Mouse (Mus musculus): ENCODE data around the gene Ttc27. TPM values are rescaled to one million over a fixed set of nuclear protein-coding genes. Genes with fewer than 3 reads are reported as not detected.

The Ttc27 gene
- total and polyA plus RNA-seq, 3 experiments, result 55.2 to 59.9 TPM; not detected in 1

- H3K9me3 ChIP-seq (replicated peaks; ENCODE audit: insufficient read depth, low read length), result no peaks in the 10 kb centered on the region
- H3K27me3 ChIP-seq (ENCODE audit: control insufficient read depth in 1 of 2, insufficient read depth in 2 of 2, low read length in 2 of 2), result no peaks in the 10 kb centered on the region
- no peak overlapping the region for H3K27ac ChIP-seq (ENCODE audit: control insufficient read depth, low read depth, low read length)
- no peaks in the 10 kb centered on the region for H3K79me2 ChIP-seq (ENCODE audit: control insufficient read depth, insufficient read depth, low read length, poor library complexity)
- no peak overlapping the region for H3K4me3 ChIP-seq (ENCODE audit: control insufficient read depth in 1 of 2, insufficient read depth in 1 of 2, low read depth in 2 of 2, low read length in 2 of 2)
- no peak overlapping the region for H3K9ac ChIP-seq (ENCODE audit: control insufficient read depth, low read depth, low read length, poor library complexity, severe bottlenecking)
- peaks cover 0 to 19% of the 10 kb centered on the region in 2 experiments; a peak in 3 of 4 replicates for H3K36me3 ChIP-seq (ENCODE audit: control insufficient read depth in 1 of 2, insufficient read depth in 2 of 2, low read length in 2 of 2)
- DNase-seq (ENCODE audit: low read depth, low spot score), result no peak
- peaks cover 11 to 15% of the 10 kb centered on the region in 2 experiments for H3K4me1 ChIP-seq (ENCODE audit: control insufficient read depth in 1 of 2, insufficient read depth in 2 of 2, low read length in 2 of 2)
- TF ChIP-seq TBP (IDR thresholded peaks at IDR 0.05; ENCODE audit: low read depth, low read length), result no peak
- TF ChIP-seq SMC3 (IDR thresholded peaks at IDR 0.05; ENCODE audit: low read depth, low read length), result no peak
- TF ChIP-seq POLR2AphosphoS5 (IDR thresholded peaks at IDR 0.05; ENCODE audit: borderline replicate concordance, low read depth, low read length), result no peak
- TF ChIP-seq ELF1 (IDR thresholded peaks at IDR 0.05; ENCODE audit: low read depth, low read length), result no peak
- no peak for TF ChIP-seq JUND (IDR thresholded peaks at IDR 0.05; ENCODE audit: low read depth, low read length)
- TF ChIP-seq KAT2A (conservative IDR thresholded peaks at IDR 0.05; ENCODE audit: low read depth, low read length), result no peak
- TF ChIP-seq GABPA (IDR thresholded peaks at IDR 0.05; ENCODE audit: low read depth, low read length), result no peak
- TF ChIP-seq UBTF (IDR thresholded peaks at IDR 0.05; ENCODE audit: borderline replicate concordance, insufficient read depth, low read depth, low read length), result no peak
- TF ChIP-seq RAD21 (IDR thresholded peaks at IDR 0.05; ENCODE audit: low read depth, low read length), result no peak
- no peak for TF ChIP-seq TCF12 (IDR thresholded peaks at IDR 0.05; ENCODE audit: low read depth, low read length)
- TF ChIP-seq POLR2A (IDR thresholded peaks at IDR 0.05; ENCODE audit: control insufficient read depth in 1 of 2, insufficient read depth in 1 of 2, low read depth in 1 of 2, low read length in 2 of 2, poor library complexity in 1 of 2), result no peak
- TF ChIP-seq ZNF384 (IDR thresholded peaks at IDR 0.05; ENCODE audit: low read depth, low read length), result no peak
- no peak for TF ChIP-seq CTCF (IDR thresholded peaks at IDR 0.05 in 2 of 3, conservative IDR thresholded peaks at IDR 0.05 in 1 of 3; ENCODE audit: control insufficient read depth in 1 of 3, insufficient read depth in 1 of 3, low read depth in 2 of 3, low read length in 3 of 3, poor library complexity in 1 of 3, severe bottlenecking in 1 of 3)
- TF ChIP-seq NRF1 (IDR thresholded peaks at IDR 0.05; ENCODE audit: insufficient read depth, low read depth, low read length, poor library complexity, severe bottlenecking), result no peak
Measured at GRCm38 (mm10) chr17:74808901-74809300, 91.4 kb downstream of the Ttc27 start.

GRCm38 (mm10) chr17:74810892-74811625 is 93.5 kb downstream of the Ttc27 start:
- H3K27me3 ChIP-seq (ENCODE audit: control insufficient read depth in 1 of 2, insufficient read depth in 2 of 2, low read length in 2 of 2), result no peaks in the 10 kb centered on the region
- peak; percentile 78 for DNase-seq (ENCODE audit: low read depth, low spot score)
- H3K9ac ChIP-seq (ENCODE audit: control insufficient read depth, low read depth, low read length, poor library complexity, severe bottlenecking), result no peak overlapping the region
- H3K36me3 ChIP-seq (ENCODE audit: control insufficient read depth in 1 of 2, insufficient read depth in 2 of 2, low read length in 2 of 2), result peaks cover 0 to 19% of the 10 kb centered on the region in 2 experiments; a peak in 2 of 4 replicates
- no peak overlapping the region for H3K27ac ChIP-seq (ENCODE audit: control insufficient read depth, low read depth, low read length)
- H3K4me1 ChIP-seq (ENCODE audit: control insufficient read depth in 1 of 2, insufficient read depth in 2 of 2, low read length in 2 of 2), result peaks cover 11 to 15% of the 10 kb centered on the region in 2 experiments
- no peaks in the 10 kb centered on the region for H3K9me3 ChIP-seq (replicated peaks; ENCODE audit: insufficient read depth, low read length)
- H3K4me3 ChIP-seq (ENCODE audit: control insufficient read depth in 1 of 2, insufficient read depth in 1 of 2, low read depth in 2 of 2, low read length in 2 of 2), result no peak overlapping the region
- no peaks in the 10 kb centered on the region for H3K79me2 ChIP-seq (ENCODE audit: control insufficient read depth, insufficient read depth, low read length, poor library complexity)
- TF ChIP-seq SMC3 (IDR thresholded peaks at IDR 0.05; ENCODE audit: low read depth, low read length), result peak; percentile 89
- TF ChIP-seq JUND (IDR thresholded peaks at IDR 0.05; ENCODE audit: low read depth, low read length), result no peak
- peak; percentile 51 to 90 (median 55) for TF ChIP-seq CTCF (IDR thresholded peaks at IDR 0.05 in 2 of 3, conservative IDR thresholded peaks at IDR 0.05 in 1 of 3; ENCODE audit: control insufficient read depth in 1 of 3, insufficient read depth in 1 of 3, low read depth in 2 of 3, low read length in 3 of 3, poor library complexity in 1 of 3, severe bottlenecking in 1 of 3)
- peak; percentile 95 for TF ChIP-seq RAD21 (IDR thresholded peaks at IDR 0.05; ENCODE audit: low read depth, low read length)
- TF ChIP-seq POLR2A (IDR thresholded peaks at IDR 0.05; ENCODE audit: control insufficient read depth in 1 of 2, insufficient read depth in 1 of 2, low read depth in 1 of 2, low read length in 2 of 2, poor library complexity in 1 of 2), result no peak
- no peak for TF ChIP-seq CHD2 (IDR thresholded peaks at IDR 0.05; ENCODE audit: low read length)
- TF ChIP-seq MAX (IDR thresholded peaks at IDR 0.05; ENCODE audit: low read length), result no peak
- no peak for TF ChIP-seq USF2 (IDR thresholded peaks at IDR 0.05; ENCODE audit: borderline replicate concordance in 1 of 2, insufficient read depth in 1 of 2, low read depth in 1 of 2, low read length in 2 of 2)
- no peak for TF ChIP-seq CHD1 (IDR thresholded peaks at IDR 0.05; ENCODE audit: low read depth, low read length)
- TF ChIP-seq NRF1 (IDR thresholded peaks at IDR 0.05; ENCODE audit: insufficient read depth, low read depth, low read length, poor library complexity, severe bottlenecking), result no peak
- no peak for TF ChIP-seq ZNF384 (IDR thresholded peaks at IDR 0.05; ENCODE audit: low read depth, low read length)
- TF ChIP-seq ZC3H11A (IDR thresholded peaks at IDR 0.05; ENCODE audit: low read depth, low read length), result peak; percentile 93
- no peak for TF ChIP-seq POLR2AphosphoS2 (IDR thresholded peaks at IDR 0.05; ENCODE audit: low read length)
- 0 out of 2 replicates have a peak, but pooled peaks have one; percentile 26 for TF ChIP-seq SIN3A (IDR thresholded peaks at IDR 0.05; ENCODE audit: low read length)
